Mouse (Mus musculus) mouse embryonic stem cell (cell line): ENCODE results near the gene Eml3.
"Not testable (repeated sequence)": the region's sequence is repeated elsewhere in the genome, so short reads cannot be mapped to it uniquely, and the experiment has no call there.

Experiments used
- in situ Hi-C, 2 experiments: fragments of 300-500 bp; cut with MboI; formaldehyde crosslinking; loops; 1 replicate in 1 of 2; 3 replicates in 1 of 2; pipeline ENCODE4 v1.14.3; 2019 to 2020; ENCODE audit warnings: low sequenced_read_pairs in 2 of 2, low pct_unique_long_range_greater_than_20kb in 1 of 2, mixed read lengths in 1 of 2; ENCODE audit not compliant: unreplicated experiment in 1 of 2

The Eml3 gene

DNA sequence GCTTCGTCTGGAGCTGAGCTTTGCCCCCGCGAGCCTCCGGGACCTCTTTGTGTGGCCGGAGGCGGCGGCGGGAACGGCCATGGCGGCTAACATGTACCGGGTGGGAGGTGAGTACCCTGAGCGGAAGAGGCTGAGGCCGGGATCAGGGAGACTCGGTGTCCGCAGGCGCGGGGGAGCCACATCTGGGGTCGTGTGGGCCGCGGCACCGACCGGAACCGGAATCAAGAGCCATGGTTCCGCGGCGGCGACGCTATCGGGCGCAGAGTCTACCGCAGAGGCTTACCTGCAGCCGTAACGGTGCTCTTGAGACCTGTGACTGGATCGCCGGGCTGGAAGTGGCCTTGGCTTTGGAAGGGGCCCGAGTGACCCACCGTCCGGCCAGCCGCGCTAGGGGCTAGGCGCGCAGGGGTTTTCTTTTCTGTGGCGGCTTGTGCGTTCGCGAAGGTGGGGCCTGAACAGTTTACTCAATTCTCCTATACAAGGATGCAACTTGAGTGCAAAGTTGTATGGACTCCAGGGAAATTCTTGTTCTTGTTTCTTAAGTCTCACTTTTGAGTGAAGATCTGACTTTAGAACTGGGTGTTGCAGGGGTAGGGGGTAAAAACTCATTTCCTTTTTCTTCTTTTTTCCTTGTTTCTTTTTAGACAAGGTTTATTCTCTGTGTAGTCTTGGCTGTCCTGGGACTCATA is 13.1 kb downstream of the Eml3 start:
- in situ Hi-C loops: loop anchor here in 1 of 2 experiments (25.0 kb wide), 1 partner anchor 1670 kb away; the partner anchor contains the start of genes Ddb1 and Tkfc

DNA sequence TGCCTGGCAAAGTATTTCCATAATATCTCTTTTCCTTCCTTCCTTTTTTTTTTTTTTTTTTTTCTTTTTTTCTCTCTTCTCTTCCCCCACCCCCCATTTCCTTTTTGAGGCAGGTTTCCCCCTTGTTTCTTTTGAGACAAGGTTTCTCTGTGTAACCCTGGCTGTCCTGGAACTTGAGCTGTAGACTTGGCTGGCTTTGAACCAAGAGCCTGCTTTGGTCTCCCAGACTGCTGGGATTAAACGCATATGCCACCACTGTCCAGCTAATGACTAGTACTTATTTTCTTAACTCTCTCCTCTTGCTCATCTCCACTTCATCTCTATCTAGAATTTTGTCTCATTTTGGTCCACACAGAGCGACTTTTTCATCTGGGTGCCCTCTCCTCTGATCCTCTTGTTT is 13.7 kb downstream of the Eml3 start:
- in situ Hi-C loops: loop anchor here in 1 of 2 experiments (25.0 kb wide), 1 partner anchor 1669 kb away; the partner anchor contains the start of genes Ddb1 and Tkfc

DNA sequence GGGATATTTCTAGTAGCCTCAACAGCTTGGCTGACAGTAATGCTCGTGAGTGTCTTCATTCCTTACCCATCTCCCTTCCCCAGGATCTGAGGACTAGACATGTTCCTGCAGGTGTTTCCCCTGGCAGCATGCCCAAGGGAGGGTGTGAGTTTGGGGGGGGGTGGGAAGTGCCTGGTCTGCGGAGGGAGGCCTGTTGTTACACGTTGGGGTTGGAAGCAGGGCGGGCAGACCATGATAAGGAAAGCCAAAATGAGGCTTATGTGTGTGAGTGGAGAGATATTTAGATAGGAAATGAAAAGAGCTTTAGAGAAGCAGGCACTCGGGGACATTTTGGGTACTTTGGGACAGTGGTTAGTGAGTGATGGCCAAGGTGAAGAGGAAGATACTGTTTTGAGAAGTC is 14.7 kb downstream of the Eml3 start:
- in situ Hi-C loops: loop anchor here in 1 of 2 experiments (25.0 kb wide), 1 partner anchor 1668 kb away; the partner anchor contains the start of genes Ddb1 and Tkfc

DNA sequence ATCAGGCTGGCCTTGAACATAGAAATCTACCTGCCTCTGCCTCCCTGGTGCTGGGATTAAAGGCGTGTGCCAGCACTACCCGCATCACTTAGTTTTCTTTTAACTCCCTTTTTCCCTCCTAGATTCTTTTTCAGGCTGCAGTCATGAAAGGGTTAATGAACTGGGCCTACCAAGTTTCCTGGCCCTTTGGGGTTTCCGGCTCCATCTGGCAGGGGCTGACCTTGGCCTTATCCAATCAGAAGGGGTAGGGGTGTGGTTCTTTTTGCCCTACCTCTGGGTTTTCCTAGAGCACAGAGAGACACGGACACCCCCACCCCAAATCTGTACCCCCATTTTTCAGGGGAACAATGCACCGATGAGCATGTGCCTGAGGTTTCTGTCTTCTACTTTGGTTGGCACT is 15.4 kb downstream of the Eml3 start:
- in situ Hi-C loops: loop anchor here in 1 of 2 experiments (25.0 kb wide), 1 partner anchor 1668 kb away; the partner anchor contains the start of genes Ddb1 and Tkfc

DNA sequence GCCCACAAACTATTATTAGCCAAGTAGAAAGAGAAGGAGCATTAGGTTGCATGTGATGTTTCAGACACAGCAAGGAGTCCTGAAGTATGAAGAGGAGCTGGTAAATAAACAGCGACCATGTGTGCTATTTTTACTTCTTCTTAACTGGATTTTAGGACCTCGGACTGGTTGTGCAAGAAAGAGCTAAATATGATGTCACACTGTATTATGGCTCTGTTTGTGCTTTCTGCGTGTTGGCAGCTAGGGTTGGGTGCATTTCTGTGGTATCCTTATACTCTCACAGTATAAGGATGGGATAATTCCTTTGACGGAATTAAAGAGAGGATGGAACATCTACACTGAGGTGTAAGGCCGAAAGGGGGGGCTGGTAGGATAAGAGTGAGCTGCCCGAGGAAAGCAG is 15.9 kb downstream of the Eml3 start:
- in situ Hi-C loops: loop anchor here in 1 of 2 experiments (25.0 kb wide), 1 partner anchor 1667 kb away; the partner anchor contains the start of genes Ddb1 and Tkfc

DNA sequence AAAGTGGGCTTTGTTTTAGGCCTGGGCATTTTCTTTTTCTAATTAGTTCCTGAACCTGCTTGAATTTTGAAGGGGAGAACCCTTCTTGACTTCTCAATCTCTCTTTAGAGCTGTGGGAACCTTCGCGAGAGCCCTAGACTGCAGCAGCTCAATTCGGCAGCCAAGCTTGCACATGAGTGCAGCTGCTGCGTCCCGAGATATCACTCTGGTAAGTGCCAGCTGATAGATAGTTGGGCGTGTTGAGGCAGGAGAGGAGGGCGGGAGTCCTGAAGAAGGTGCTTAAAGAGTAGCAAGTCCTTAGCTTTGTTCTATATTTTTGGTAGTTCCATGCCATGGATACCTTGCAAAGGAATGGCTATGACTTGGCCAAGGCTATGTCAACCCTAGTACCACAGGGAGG is 17.6 kb downstream of the Eml3 start:
- in situ Hi-C loops: loop anchor here in 1 of 2 experiments (25.0 kb wide), 1 partner anchor 1665 kb away; the partner anchor contains the start of genes Ddb1 and Tkfc

DNA sequence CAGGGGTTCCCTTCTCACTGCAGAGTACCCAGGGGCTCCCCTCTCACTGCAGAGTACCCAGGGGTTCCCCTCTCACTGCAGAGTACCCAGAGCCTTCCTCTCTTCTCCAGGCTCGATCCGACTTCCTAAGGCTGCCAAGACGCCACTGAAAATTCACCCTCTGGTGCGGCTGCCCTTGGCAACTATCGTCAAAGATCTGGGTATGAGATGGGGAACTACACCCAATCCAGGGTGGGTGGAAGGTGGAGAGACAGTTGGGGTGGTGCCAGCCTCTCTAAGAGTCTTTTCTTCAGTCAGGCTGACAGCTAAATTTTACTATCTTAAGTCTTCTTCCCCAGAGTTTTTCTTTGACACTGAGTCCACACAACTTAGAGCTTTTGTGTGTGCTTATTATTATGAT is 20.8 kb downstream of the Eml3 start:
- in situ Hi-C loops: loop anchor here in 1 of 2 experiments (5.0 kb wide), 1 partner anchor 43 kb away; no protein-coding TSS in a partner anchor

DNA sequence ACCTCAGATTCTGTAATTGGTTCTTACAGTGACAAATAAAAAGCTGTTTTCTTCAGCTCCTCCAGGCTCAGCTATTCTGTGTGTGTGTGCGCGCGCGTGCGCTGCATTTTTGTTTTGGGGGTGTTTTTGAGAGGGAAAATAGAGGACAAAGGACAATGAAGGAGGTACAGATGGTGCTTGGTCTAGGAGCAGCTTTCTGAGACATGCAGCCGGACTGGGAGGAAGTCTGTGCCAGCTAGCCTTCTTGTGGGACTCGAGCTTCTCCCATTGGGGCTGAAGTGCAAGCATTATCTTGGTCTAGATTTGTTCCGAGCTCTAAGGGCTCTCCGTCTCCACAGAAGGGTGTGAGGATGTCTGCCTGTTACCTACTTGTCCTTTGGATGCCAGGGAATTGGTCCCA is 22.9 kb downstream of the Eml3 start:
- in situ Hi-C loops: loop anchor here in 1 of 2 experiments (5.0 kb wide), 1 partner anchor 45 kb away; no protein-coding TSS in a partner anchor

DNA sequence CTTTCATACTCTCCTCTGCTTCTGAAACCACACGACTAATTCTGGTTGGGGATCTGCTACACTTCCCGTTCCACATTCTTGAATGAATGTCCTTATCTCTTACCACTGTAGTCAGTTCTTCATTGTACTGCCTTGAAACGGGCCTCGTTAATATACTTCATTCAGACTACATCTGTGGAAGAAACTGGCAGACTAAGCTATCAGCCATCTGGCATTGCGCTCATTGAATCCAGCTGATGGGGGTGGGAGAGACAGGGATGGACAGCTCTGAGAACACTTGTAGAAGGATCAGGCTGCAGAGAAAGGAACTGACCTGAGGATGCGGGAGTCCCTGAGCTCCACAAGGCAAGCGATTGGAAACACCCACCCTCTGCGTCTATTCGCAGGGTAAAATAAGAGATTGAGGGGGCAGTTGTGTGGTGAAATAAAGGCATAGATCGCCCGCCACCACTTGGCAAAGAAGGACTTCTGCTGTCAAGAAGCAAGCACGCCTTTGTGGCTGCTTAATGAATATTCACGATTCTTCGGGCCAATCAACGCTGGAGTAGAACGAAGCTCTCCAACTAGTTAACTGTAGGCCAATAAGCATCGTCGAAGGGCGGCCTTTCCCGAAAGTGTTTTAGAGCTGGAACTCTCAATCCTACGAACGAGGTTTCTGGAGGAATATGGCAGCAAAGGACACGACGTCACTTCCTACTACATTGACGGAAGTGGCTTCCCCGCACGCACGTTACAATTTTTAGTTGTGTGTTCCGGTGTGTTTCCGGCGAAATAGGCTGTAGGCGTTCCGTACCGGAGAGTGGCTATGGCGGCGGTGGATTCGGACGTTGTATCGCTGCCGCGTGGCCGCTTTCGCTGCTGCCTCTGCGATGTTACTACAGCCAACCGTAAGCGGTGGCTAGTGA is 24.0 kb downstream of the Eml3 start, which contains the start of gene Tut1:
Tut1 (plus strand) TSS at position 713 of the 905 bp plus-strand sequence.
- in situ Hi-C loops: loop anchor here in 1 of 2 experiments (5.0 kb wide), 1 partner anchor 46 kb away; no protein-coding TSS in a partner anchor

DNA sequence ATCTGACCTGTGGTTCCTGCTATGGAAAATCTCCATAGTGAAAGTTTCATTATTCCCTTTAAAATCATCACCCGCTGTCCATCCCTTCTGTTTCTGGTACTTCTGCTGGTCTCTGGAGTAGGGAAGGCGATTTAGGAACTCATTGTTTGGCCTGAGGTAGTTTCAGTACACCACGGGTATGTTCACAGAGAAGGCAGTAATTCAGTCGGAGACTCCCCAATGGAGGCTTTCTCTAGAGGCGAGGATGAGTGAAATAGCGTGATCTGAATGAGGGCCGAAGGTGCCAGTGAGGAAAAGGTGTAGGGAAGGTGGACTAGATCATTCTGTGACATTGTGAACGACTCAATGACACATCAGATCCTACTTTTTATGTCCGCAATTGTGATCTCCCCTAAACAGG is 24.8 kb downstream of the Eml3 start:
- in situ Hi-C loops: loop anchor here in 1 of 2 experiments (5.0 kb wide), 1 partner anchor 47 kb away; no protein-coding TSS in a partner anchor

DNA sequence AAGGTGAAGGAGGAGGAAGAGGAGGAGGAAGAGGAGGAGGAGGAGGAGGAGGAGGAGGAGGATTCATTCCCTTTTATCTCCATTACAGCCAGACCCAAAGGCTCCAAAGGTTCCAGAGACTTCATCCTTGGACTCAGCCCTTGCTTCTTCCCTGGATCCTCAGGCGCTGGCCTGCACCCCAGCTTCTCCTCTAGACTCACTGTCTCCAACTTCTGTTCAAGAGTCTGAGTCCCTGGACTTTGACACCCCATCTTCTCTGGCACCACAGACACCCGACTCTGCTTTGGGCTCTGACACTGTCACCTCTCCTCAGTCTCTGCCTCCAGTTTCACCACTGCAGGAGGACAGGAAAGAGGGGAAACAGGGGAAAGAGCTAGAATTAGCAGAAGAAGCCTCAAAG is 32.9 kb downstream of the Eml3 start:
- in situ Hi-C loops: no loop called here

DNA sequence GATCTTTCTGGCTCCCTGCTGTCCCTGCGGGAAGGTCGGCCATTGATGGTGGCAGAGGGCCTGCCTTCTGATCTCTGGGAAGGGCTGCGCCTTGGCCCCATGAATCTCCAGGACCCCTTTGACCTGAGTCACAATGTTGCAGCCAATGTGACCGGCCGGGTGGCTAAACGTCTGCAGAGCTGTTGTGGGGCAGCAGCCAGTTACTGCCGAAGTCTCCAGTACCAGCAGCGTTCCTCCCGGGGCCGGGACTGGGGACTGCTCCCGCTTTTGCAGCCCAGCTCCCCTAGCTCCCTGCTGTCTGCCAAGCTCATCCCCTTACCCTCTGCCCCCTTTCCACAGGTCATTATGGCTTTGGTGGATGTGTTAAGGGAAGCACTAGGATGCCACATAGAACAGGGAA is 35.7 kb downstream of the Eml3 start:
- in situ Hi-C loops: no loop called here

DNA sequence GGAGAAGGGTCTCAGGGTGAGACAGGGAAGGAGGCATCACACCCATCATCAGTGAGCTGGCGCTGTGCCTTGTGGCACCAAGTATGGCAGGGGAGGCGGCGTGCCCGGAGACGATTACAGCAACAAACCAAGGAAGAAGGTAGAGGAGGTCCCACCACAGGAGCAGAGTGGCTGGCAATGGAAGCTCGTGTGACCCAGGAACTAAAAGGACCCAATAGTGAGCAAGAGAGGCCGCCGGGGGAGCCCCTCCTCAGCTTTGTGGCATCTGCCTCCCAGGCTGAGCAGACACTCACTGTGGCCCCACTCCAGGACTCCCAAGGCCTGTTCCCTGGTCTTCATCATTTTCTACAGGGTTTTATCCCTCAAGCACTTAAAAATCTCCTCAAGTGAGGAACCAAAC is 36.4 kb downstream of the Eml3 start:
- in situ Hi-C loops: no loop called here

DNA sequence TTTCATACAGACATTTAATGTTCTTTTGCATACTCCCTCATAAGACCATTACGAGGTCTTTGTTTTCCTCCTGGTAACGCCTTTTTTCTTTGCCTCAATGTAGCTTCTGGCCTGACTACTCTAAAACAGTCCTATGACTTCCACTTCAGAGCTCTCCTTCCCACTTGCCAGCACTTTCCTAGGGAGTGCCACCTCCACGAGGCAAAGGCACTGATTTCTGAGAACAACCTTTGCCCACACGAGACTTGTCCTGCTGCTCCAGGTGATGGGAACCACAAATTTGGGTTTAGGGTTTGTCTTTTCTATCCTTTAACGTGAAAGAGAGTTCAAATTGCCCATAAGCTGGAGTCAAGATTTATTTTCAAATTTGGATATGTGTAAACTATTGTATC is 36.8 kb downstream of the Eml3 start:
- in situ Hi-C loops: no loop called here

DNA sequence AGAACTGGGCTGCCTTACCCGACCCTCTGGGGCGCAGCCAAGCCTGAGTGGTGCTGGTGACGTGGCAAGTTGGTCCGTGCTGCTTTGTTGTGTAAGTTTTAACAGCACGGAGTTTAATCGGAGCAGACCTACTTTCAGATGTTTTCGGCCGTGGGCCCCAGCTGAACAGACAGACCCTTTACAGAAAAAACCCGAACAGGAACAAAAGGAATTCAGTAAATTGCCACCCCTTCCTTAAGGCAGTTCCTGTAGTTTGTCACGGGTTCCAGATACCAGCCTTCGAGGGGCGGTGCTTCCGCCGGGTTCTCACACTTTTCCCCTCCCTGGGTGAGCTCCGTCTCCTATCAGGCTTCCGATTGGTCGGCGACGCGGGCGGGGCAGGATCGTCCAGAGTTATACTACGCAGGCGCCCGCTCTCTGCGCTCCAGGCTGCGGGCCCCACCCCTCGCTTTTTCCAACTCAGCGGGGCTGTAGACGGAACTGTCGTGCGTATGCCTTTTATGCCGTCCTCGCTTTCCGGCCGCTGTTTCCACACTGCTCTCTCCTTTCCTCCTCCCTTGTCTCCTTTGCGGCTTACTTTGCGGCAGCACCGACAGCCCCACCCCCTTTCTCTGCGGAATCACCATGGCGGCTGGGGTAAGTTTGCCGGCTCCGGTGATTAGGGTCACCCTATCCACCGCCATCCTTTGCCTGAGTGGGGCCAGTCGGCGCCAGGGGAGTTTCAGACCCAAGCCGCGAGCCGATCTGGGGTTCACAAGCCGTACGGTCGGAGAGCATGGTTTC is 37.4 kb downstream of the Eml3 start, which contains the start of gene Eef1g:
Eef1g (plus strand) TSS at position 452 of the 783 bp plus-strand sequence.
- in situ Hi-C loops: no loop called here

DNA sequence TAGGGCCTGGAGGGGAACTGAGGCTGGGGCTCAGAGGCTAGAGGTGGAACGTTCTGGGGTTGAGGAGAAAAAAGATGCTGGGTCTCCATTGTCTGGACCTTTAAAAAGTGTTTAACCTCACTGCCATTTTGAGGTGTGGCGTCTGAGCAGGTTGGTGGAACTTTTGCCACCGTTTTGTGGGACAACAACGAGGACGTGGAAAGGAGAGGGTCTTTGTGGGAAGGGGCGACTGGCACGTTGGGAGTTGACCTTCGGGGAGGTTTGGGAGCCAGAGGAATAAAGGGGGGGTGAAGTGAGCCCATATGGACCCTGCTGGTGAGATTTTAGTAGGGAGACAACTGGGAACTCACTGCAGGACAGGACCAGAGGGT is 38.0 kb downstream of the Eml3 start:
- in situ Hi-C loops: no loop called here

DNA sequence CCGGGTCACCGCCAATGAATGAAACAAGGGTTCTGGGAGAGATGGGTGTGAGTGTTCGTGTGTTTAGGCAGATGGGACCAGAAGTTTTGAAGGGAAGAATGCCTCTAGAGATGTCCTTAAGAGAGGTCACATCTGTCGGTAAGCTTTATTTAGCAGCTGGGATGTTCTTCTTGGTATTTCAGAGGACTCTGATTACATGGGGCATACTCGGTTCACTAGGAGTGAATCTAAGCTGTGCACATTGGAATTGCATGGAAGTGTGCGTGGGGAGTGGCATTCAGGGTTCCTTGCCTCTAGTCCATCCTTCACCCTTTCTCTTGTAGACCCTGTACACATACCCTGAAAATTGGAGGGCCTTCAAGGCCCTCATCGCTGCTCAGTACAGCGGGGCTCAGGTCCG is 38.5 kb downstream of the Eml3 start:
- in situ Hi-C loops: no loop called here

DNA sequence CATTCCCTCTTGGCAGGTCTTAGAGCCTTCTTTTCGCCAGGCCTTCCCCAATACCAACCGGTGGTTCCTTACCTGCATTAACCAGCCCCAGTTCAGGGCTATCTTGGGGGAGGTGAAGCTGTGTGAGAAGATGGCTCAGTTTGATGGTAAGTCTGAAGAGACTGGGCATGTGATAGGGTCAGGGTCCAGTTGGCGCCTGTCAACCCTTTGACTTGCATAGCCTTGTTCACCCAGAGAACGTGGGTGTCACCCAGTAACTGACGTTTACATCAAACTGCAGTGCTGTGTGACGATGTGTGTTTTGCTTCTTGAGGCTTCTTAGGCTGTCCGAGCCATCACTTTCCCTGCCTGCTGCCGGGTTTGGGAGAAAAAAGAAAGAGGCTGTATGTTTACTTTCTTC is 43.1 kb downstream of the Eml3 start:
- in situ Hi-C loops: not testable (repeated sequence)
